Mouse (Mus musculus) macrophage (primary cell): ENCODE measurements around the gene Erbb3. TPM values are rescaled to one million over a fixed set of nuclear protein-coding genes. Genes with fewer than 3 reads are reported as not detected.
"Not testable (repeated sequence)": the region's sequence is repeated elsewhere in the genome, so short reads cannot be mapped to it uniquely, and the experiment has no call there.

Source experiments
- H3K27ac ChIP-seq: fragments of 350-480 bp; formaldehyde crosslinking; 2 replicates; pipeline ENCODE4 v1.9.0; 2021
- H3K36me3 ChIP-seq: fragments of 350-480 bp; formaldehyde crosslinking; 2 replicates; pipeline ENCODE4 v1.9.0; 2021; ENCODE audit errors: inconsistent target
- H3K4me3 ChIP-seq: fragments of 350-480 bp; formaldehyde crosslinking; 2 replicates; pipeline ENCODE4 v1.9.0; 2021; ENCODE audit errors: inconsistent target
- H3K79me2 ChIP-seq: fragments of 350-480 bp; formaldehyde crosslinking; 2 replicates; pipeline ENCODE4 v1.9.0; 2021; ENCODE audit errors: inconsistent target
- WGBS: methylation state at CpG from one replicate; pipeline ENCODE4 v1.1.7; 2026; ENCODE audit warnings: inconsistent platforms; ENCODE audit not compliant: missing documents; 5-methylcytosine and 5-hydroxymethylcytosine counted together
- polyA plus RNA-seq: library from polyadenylated mRNA; stranded (reverse); fragments of 250-400 nt; gene quantifications from 3 replicates; pipeline ENCODE4 v1.2.4, GENCODE M21; 2018; ENCODE audit warnings: inconsistent platforms

Erbb3 gene
- polyA plus RNA-seq, 1 experiment from 2014 or later = 1.2 TPM

DNA sequence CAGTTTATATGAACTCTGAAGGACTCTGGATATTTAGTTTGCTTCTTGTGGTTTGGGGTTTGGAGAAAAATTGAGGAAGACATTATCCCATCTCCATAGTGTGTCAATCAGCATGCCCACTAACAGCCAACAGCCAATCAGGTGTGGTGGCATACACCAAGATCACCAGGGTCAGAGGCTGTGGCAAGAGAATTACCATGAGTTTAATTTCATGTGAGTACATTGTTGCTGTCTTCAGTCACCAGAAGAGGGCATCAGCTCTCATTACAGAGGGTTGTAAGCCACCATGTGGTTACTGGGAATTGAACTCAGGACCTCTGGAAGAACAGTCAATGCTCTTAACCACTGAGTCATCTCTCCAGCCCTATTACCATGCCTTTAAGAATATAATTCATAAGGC, 33.2 kb downstream of the Erbb3 start:
- H3K27ac ChIP-seq = no peak overlapping the region
- H3K36me3 ChIP-seq = peaks cover 33% of the 10 kb centered on the region; the same call in 1 of the 2 replicates
- no peaks in the 10 kb centered on the region for H3K79me2 ChIP-seq
- H3K4me3 ChIP-seq = no peak overlapping the region

DNA sequence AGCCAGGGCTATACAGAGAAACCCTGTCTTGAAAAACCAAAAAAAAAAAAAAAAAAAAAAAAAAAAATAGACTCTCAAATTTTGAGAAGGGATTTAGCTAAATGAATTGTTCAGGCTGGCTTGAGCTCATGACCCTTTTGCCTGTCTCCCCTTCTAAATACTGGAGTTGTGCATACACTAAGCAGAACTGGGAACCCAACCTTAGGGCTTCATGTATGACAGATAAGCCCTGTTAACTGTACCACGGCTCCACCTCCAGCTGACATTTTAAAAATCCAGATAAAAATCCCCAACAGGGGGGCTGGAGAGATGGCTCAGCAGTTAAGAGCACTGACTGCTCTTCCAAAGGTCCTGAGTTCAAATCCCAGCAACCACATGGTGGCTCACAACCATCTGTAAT, 33.9 kb downstream of the Erbb3 start:
- H3K27ac ChIP-seq, H3K79me2 ChIP-seq, H3K4me3 ChIP-seq: not testable (repeated sequence)
- H3K36me3 ChIP-seq = peaks cover 28% of the 10 kb centered on the region; the same call in 1 of the 2 replicates
- 88% methylated on average over 1 of the region's 1 CpGs for WGBS

DNA sequence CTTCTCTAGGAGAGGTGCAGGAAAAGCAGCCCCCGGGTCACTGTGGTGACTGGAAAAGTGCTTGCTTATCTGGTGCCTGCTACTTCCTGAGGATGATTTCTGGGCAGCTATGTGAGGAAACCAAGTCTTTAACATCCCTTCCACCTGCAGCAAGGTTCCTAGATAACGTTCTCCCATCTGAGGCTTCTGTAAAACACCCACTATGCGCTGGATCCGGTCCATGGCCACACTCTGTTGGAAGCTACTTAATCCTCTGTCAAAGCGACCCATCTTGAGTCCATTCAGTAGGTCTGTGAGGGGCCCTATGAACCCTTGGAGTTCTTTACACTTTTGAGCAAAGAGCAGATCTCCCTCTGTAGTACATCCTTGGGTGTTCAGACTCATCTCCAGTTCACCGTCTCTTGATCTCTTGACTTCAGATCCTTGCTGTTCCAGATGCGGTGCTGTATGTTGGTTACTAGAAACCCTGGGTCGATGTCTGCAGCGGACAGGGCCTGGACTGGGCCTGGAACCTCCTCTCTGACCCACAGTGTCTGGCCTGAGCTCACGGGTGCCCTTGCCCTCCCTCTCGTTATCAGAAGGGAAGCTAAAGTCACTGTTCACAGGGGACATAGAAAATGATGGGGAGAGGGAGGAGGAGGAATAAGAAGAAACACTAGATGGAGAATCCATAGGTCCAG, 39.2 kb downstream of the Erbb3 start:
- H3K27ac ChIP-seq, H3K36me3 ChIP-seq, H3K4me3 ChIP-seq: not testable (repeated sequence)
- peaks cover 16% of the 10 kb centered on the region for H3K79me2 ChIP-seq
- 85% methylated on average over 7 of the region's 11 CpGs for WGBS

DNA sequence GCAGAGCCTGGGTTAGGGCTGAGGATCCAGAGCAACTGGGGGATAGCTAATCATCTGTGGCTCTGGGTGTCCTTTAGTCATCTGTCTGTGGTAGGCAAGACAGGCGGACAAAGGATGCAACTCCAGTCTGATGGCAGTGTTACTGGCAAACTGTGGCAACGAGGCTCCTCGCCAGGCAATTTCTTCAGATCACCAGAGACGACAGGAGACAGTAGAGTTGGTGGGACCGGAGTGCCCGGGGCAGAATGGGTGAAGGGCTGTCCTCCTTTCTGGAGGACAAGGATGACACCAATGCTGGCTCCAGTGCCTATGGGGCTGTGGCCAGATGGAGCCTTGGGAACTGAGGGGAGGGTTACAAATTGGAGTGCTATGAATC, 39.8 kb downstream of the Erbb3 start:
- H3K4me3 ChIP-seq = not testable (repeated sequence)

DNA sequence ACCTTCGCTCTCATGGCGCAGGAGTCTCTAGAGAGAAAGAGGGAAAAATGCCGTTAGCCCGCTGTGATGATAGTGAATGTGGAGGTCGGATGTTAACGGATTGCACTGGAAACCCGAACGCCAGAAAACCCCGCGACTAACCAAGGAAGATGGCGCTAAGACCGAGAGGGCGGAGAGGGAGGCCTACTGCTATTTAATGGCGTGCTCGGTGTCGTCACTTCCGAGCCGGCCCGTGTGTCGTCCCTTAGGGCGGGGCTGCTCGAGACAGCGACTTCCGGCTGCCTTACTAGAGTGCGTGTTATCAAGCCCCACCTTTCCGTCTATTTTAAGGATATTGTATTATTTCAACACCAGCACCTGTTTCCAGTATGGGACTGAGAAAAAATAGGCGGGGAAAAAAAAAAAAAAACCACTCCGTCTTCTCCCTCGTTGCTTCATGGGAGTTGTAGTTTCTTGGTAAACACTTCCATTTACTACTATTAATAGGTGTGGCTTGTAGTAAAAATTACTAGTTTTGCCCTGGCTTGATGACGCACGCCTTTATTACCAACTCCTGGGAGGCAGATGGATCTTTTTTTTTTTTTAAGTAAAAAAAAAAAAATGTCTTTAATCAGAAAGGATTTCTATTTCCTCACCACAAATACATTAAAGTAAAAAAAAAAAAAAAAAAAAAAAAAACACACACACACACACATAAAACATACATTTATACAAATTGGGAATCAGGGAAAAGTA, 40.3 kb downstream of the Erbb3 start, which contains the start of gene Rpl41:
Rpl41 (minus strand) TSS at position 359 of the 735 bp plus-strand sequence.
- H3K27ac ChIP-seq = peak within 1 kb of the TSS; percentile 82
- WGBS = 0% methylated on average over 29 of the region's 31 CpGs
- peaks cover 10% of the 10 kb centered on the region; the same call in 1 of the 2 replicates for H3K36me3 ChIP-seq
- H3K79me2 ChIP-seq = peaks cover 28% of the 10 kb centered on the region
- peak within 1 kb of the TSS; percentile 87 for H3K4me3 ChIP-seq

More for the DNA sequence above, 39.8 kb downstream of the Erbb3 start:
- H3K79me2 ChIP-seq = peaks cover 22% of the 10 kb centered on the region
- H3K36me3 ChIP-seq, H3K27ac ChIP-seq: not testable (repeated sequence)
- WGBS = 84% methylated on average over 2 of the region's 6 CpGs

DNA sequence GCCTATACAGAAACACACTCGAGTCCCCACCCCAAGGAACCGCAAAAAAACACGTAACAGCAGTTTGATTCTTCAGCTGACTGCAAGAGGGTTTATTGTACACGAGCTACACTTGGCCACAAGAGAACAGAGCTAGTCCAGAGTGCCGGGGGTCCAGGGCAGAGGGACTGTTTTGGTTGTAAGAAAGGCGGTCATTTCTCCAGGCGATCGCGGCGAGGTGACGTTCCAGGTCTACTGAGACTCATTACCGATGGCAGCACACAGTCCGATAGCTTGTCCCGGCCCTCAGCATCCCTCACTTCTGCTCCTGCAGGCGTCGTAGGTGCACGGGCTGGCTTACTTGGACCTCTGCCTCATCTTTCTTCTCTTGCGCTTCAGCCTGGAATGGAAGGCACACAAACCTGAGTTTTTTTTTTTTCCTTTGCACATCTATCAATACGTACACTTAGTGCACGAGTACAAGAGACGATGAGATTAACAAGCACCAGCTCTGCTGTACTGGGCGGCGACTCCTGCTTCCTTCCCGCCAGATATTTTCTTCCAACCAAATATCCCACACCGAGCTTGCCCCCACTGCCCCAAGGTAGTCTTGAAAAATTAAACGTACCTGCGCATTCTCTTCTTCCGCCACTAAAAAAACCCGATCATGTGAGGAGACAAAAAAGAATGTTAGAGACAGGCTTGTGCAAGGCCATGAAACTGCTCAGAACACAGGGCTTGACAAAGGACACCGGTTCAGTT, 41.2 kb downstream of the Erbb3 start:
- peaks cover 34% of the 10 kb centered on the region for H3K79me2 ChIP-seq
- peak overlapping the region; percentile 87 for H3K4me3 ChIP-seq
- H3K27ac ChIP-seq = peak overlapping the region; percentile 82
- H3K36me3 ChIP-seq = peaks cover 18% of the 10 kb centered on the region; the same call in 1 of the 2 replicates
- WGBS = under 1% methylated on average over 13 of the region's 30 CpGs

DNA sequence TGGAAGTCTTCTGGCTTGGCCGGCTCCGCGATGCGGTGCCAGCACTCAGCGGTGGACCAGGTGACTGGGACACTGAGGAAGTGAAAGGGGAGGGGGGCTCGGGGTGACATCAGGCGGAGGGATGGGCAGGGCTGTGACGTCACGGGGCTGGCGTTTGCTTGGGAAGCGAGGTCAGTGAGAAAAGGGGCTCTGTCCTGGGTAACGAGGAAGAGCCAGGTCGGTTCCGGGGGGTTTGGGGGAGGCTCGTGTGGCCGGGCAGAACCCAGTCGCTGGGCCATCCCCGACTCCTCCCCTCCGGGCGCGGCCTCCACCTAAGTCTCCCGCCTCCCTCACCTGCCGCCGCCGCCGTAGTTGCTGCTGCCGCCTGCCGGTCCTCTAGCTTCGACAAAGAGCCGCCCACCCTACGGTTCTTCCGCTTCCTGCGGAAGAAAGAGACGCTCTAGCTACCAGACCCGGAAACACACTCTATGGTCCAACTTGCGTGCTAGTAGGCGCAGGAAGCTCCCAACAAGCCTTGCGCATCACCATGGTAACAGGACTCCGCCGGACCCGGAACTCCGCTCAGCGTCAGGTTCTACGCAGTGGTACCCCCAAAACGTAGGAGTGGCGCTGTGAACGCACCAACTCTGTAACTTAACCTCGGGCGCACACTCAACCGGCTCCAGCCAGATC, 42.0 kb downstream of the Erbb3 start, which contains the start of gene Zc3h10:
Zc3h10 (minus strand) TSS at position 414 of the 672 bp plus-strand sequence.
- H3K27ac ChIP-seq = peak within 1 kb of the TSS; percentile 82
- H3K4me3 ChIP-seq = peak within 1 kb of the TSS; percentile 87
- WGBS = under 1% methylated on average over 46 of the region's 50 CpGs
- peaks cover 34% of the 10 kb centered on the region for H3K79me2 ChIP-seq
- peaks cover 22% of the 10 kb centered on the region; the same call in 1 of the 2 replicates for H3K36me3 ChIP-seq

DNA sequence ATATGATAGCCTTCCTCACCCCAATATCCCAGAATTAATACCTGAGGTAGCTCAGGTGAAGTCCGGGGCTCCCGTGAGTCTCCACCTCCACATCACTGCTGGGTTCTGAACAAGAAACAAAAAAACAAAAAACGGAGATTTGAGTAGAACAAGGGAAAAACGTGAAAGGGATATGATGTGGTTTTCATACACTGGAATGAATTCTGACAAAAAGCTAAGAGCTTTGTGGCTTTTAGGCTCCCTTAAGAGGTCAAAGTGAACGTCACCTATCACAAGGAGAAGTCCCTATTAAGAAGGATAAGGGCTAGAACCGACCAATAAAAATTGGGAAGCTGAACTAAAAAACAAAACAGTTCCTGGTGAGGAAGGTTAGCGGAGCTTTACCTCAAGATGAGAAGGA, 42.7 kb downstream of the Erbb3 start:
- peak overlapping the region; percentile 82 for H3K27ac ChIP-seq
- peaks cover 26% of the 10 kb centered on the region; the same call in 1 of the 2 replicates for H3K36me3 ChIP-seq
- peaks cover 34% of the 10 kb centered on the region for H3K79me2 ChIP-seq
- H3K4me3 ChIP-seq = peak overlapping the region; percentile 87
- WGBS = 12% methylated on average over 7 of the region's 7 CpGs

DNA sequence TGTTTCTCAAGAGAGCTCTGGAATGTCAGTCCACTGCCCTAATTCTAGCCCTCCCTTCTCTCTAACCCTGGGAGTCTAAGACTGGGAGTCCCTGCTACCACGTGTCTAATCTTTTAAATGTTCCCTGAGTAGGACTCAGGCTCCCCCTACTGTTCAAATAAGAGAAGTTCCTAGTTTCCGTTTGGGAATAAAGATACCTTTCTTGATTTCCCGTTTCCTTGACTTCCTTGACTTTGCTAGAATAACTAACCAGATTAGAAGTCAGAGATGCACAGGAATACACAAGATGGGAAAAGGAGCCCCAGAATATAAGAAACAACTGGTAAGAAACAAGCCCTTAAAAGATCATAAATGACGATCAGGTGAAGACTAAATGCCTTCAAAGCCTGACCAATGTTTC, 43.1 kb downstream of the Erbb3 start:
- Histone ChIP-seq H3K36me3 (peaks cover 26% of the 10 kb centered on the region; the same call in 1 of the 2 replicates), H3K4me3 (peak overlapping the region; percentile 87), H3K79me2 (peaks cover 34% of the 10 kb centered on the region), H3K27ac (peak overlapping the region; percentile 82)
- WGBS = 1% methylated on average over 4 of the region's 4 CpGs

DNA sequence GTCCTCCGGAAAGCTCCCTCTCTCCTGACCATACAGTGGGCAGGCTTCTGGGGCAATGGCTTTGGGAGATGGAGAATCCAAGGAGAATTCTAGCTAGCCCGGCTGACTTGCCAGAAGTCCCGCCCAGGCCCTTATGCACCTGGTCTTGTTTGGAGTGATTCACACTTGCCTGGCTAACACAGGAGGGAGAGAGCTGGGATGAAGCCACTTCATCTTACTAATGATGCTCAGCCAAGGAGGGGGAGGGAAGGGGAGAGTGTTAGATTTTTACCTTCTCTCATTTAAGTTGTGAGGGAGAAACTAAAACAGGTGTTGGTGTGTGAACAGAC, 43.9 kb downstream of the Erbb3 start:
- WGBS = 98% methylated on average over 3 of the region's 3 CpGs
- Histone ChIP-seq H3K79me2 (peaks cover 34% of the 10 kb centered on the region), H3K36me3 (peaks cover 26% of the 10 kb centered on the region; the same call in 1 of the 2 replicates), H3K4me3 (no peak overlapping the region), H3K27ac (no peak overlapping the region)

DNA sequence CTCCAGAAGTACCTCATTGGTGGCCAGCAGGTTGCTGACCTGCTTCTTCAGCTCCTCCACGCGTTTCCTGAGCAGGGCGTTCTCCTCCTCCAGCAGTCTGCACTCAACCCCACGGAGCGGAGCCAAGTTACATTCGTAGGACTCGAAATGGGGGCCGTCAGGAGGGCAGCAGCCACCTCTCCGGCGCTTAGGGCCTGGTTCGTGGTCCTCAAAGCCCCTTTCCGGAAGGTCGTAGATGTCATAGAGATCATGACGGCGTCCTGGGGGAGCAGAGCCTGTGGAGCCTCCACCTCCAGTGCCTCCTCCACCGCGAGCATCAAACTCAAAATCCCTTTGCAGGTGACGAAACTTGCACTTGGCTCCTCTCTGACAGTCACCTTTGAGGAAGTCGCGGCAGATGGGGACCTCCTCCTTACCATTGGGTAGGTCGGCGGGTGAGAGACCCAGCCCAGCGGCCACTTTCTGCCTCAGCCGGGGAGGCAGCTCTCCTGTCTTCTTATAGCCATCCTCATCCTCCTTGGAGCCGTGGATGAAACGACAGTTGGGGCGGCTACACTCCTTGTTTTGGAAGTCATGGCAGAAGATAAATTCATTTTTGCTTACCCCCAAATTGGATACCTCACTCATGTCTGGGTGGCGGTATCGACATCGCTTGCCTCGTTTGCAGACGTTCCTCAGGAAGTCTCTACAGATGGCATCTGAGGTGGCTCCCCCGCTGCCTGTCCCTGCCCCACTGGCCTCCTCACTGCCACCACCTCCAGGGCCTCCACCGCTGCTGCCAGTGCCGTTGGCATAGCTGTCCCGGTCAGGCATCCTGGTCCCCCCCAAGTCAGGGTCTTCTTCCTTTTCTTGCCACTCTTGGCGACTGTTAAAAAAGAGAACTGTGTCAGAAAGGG, 44.5 kb downstream of the Erbb3 start:
- Histone ChIP-seq H3K79me2 (peaks cover 34% of the 10 kb centered on the region), H3K27ac (no peak overlapping the region), H3K4me3 (no peak overlapping the region), H3K36me3 (peaks cover 26% of the 10 kb centered on the region; the same call in 1 of the 2 replicates)
- 92% methylated on average over 33 of the region's 37 CpGs for WGBS

DNA sequence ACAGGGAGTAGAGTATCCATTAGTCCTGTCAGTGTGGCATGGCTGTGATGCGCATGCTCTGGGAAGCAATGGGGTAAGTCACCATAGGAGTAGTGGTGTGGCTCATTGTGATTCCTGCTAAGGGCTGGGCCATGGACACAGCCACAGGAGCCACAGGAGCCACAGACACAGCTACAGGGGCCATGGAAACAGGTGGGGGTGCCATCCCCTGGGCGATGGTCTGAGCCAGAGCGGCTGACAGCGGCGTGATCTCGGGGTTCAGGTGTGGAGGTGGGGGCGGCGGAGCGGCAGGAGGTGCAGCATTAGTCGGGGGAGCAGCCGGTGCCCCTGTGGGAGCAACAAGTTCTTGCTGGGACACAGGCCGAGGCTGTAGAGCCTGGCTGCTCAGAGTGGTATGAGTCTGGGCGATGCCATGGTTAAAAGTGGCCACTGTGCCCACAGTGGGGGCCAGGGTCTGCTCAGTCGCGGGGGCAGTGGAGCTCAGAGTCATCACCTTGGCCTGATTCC, 45.2 kb downstream of the Erbb3 start:
- Histone ChIP-seq H3K36me3 (peaks cover 26% of the 10 kb centered on the region; the same call in 1 of the 2 replicates), H3K79me2 (peaks cover 34% of the 10 kb centered on the region), H3K4me3 (no peak overlapping the region), H3K27ac (no peak overlapping the region)
- 92% methylated on average over 15 of the region's 15 CpGs for WGBS

DNA sequence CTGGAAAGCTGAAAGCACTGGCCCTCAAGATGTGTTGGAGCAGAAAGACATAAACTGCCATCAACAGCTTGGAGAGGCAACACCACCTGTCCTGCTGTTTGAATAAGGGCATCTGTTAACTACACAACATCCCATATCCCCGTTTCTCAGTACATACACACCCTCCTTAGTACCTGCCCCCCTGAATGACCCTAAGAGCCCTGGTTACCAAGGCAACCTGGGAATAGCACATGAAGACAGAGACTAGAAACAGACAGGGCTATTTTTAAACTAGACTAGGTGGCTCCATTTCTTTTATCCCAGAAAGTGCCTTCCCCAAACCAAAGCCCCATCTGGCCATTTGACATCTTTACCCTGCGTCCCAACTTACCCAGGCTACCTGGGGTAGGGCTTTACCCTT, 46.4 kb downstream of the Erbb3 start:
- Histone ChIP-seq H3K36me3 (peaks cover 26% of the 10 kb centered on the region; the same call in 1 of the 2 replicates), H3K27ac (no peak overlapping the region), H3K4me3 (no peak overlapping the region), H3K79me2 (peaks cover 28% of the 10 kb centered on the region; the same call in 1 of the 2 replicates)
- 86% methylated on average over 2 of the region's 2 CpGs for WGBS
